Mouse (Mus musculus) left cerebral cortex, adult 2 months (tissue): ENCODE results near the gene Gm27021. TPM values are rescaled to one million over a fixed set of nuclear protein-coding genes. Genes with fewer than 3 reads are reported as not detected.

Source experiments
- DNase-seq, 2 experiments: peaks; one replicate each; pipeline ENCODE4 v3.0.0; 2021 to 2022; ENCODE audit warnings: low spot score in 2 of 2, mixed read lengths in 1 of 2; ENCODE audit errors: extremely low spot score in 1 of 2
- H3K27ac ChIP-seq: fragments of 200-600 bp; 2 replicates; pipeline ENCODE4 v1.8.1; 2022
- H3K4me3 ChIP-seq: fragments of 200-600 bp; 2 replicates; pipeline ENCODE4 v1.8.1; 2022
- CTCF ChIP-seq: fragments of 200-600 bp; IDR thresholded peaks from 2 replicates; pipeline ENCODE4 v1.8.1; 2022; ENCODE audit warnings: antibody characterized with exemption, mild to moderate bottlenecking, moderate library complexity
- intact Hi-C: fragments of 180-260 bp; cut with DNase I; formaldehyde crosslinking; loops from one replicate; pipeline ENCODE4 v1.15.1; 2025
- total RNA-seq, 2 experiments: library from RNA; stranded (reverse); gene quantifications; 2 replicates each; pipeline ENCODE4 v1.2.3; 2021

Gm27021 gene
- total RNA-seq, 2 experiments from 2014 or later, result 1.5 TPM; not detected in 1

- TF ChIP-seq CTCF, result no peak
- H3K4me3 ChIP-seq, result no peak overlapping the region
- intact Hi-C loops, result no loop called here
Measured at GRCm38 (mm10) chr8:120698426-120698825, 30.5 kb upstream of the Gm27021 start.

GRCm38 (mm10) chr8:120697979-120698272 is 30.0 kb upstream of the Gm27021 start:
- DNase-seq, result no peak
- Histone ChIP-seq H3K27ac (no peak overlapping the region), H3K4me3 (no peak overlapping the region)
- intact Hi-C loops, result no loop called here
- TF ChIP-seq CTCF, result peak; percentile 39

More at GRCm38 (mm10) chr8:120698426-120698825, 30.5 kb upstream of the Gm27021 start:
- no peak for DNase-seq
- no peak overlapping the region for H3K27ac ChIP-seq

- DNase-seq, result no peak
Measured at GRCm38 (mm10) chr8:120697154-120697978, 29.5 kb upstream of the Gm27021 start.

GRCm38 (mm10) chr8:120696401-120697153 is 28.7 kb upstream of the Gm27021 start:
- Histone ChIP-seq H3K4me3 (no peak overlapping the region), H3K27ac (no peak overlapping the region)
- TF ChIP-seq CTCF, result no peak
- DNase-seq, result no peak
- intact Hi-C loops, result no loop called here

More at GRCm38 (mm10) chr8:120697154-120697978, 29.5 kb upstream of the Gm27021 start:
- H3K27ac ChIP-seq, result no peak overlapping the region
- H3K4me3 ChIP-seq, result no peak overlapping the region
- no peak for TF ChIP-seq CTCF
- intact Hi-C loops, result no loop called here

GRCm38 (mm10) chr8:120693861-120694493 is 26.1 kb upstream of the Gm27021 start:
- DNase-seq, result no peak
- Histone ChIP-seq H3K4me3 (no peak overlapping the region), H3K27ac (no peak overlapping the region)
- TF ChIP-seq CTCF, result no peak
- intact Hi-C loops, result no loop called here

GRCm38 (mm10) chr8:120692934-120693333 is 25.1 kb upstream of the Gm27021 start:
- TF ChIP-seq CTCF, result no peak
- intact Hi-C loops, result no loop called here
- Histone ChIP-seq H3K27ac (no peak overlapping the region), H3K4me3 (no peak overlapping the region)
- no peak for DNase-seq

GRCm38 (mm10) chr8:120688511-120688910 is 20.6 kb upstream of the Gm27021 start:
- DNase-seq, result no peak
- intact Hi-C loops, result no loop called here
- no peak for TF ChIP-seq CTCF
- no peak overlapping the region for H3K27ac ChIP-seq
- no peak overlapping the region for H3K4me3 ChIP-seq

GRCm38 (mm10) chr8:120687786-120688185 is 19.9 kb upstream of the Gm27021 start:
- Histone ChIP-seq H3K27ac (no peak overlapping the region), H3K4me3 (no peak overlapping the region)
- intact Hi-C loops, result no loop called here
- no peak for DNase-seq
- TF ChIP-seq CTCF, result no peak

GRCm38 (mm10) chr8:120686576-120686975 is 18.7 kb upstream of the Gm27021 start:
- no peak overlapping the region for H3K27ac ChIP-seq
- DNase-seq, result no peak
- intact Hi-C loops, result no loop called here
- no peak overlapping the region for H3K4me3 ChIP-seq
- no peak for TF ChIP-seq CTCF

GRCm38 (mm10) chr8:120686051-120686450 is 18.2 kb upstream of the Gm27021 start:
- no peak overlapping the region for H3K4me3 ChIP-seq
- DNase-seq, result no peak
- TF ChIP-seq CTCF, result no peak
- intact Hi-C loops, result no loop called here
- H3K27ac ChIP-seq, result no peak overlapping the region; the same call in 1 of the 2 replicates

- no peak for TF ChIP-seq CTCF
- intact Hi-C loops, result no loop called here
- Histone ChIP-seq H3K4me3 (no peak overlapping the region), H3K27ac (peak overlapping the region; percentile 15; the same call in 1 of the 2 replicates)
- no peak for DNase-seq
Measured at GRCm38 (mm10) chr8:120685591-120685990, 17.7 kb upstream of the Gm27021 start.

- intact Hi-C loops, result no loop called here
- DNase-seq, result no peak
- no peak for TF ChIP-seq CTCF
- Histone ChIP-seq H3K27ac (no peak overlapping the region; the same call in 1 of the 2 replicates), H3K4me3 (no peak overlapping the region)
Measured at GRCm38 (mm10) chr8:120685097-120685496, 17.2 kb upstream of the Gm27021 start.
